Mouse (Mus musculus): Measurements from ENCODE around the gene Triobp.

GRCm38 (mm10) chr15:79005581-79005980, 58.1 kb downstream of the Triobp start:
- TF ChIP-seq CTCF (IDR thresholded peaks at IDR 0.05; ENCODE audit: low read depth) (no peak), EP300 (IDR thresholded peaks at IDR 0.05; ENCODE audit: low read depth) (no peak)

Data from heart, postnatal 0 days (tissue).